Mouse (Mus musculus) macrophage (primary cell): ENCODE measurements around the gene Appbp2. TPM values are rescaled to one million over a fixed set of nuclear protein-coding genes. Genes with fewer than 3 reads are reported as not detected.
A peak's percentile ranks its signal among the peaks of the same experiment; 100 is the strongest.

Experiments used
- H3K27ac ChIP-seq: fragments of 350-480 bp; formaldehyde crosslinking; 2 replicates; pipeline ENCODE4 v1.9.0; 2021
- H3K36me3 ChIP-seq: fragments of 350-480 bp; formaldehyde crosslinking; 2 replicates; pipeline ENCODE4 v1.9.0; 2021; ENCODE audit errors: inconsistent target
- H3K4me3 ChIP-seq: fragments of 350-480 bp; formaldehyde crosslinking; 2 replicates; pipeline ENCODE4 v1.9.0; 2021; ENCODE audit errors: inconsistent target
- H3K79me2 ChIP-seq: fragments of 350-480 bp; formaldehyde crosslinking; 2 replicates; pipeline ENCODE4 v1.9.0; 2021; ENCODE audit errors: inconsistent target
- WGBS: methylation state at CpG from one replicate; pipeline ENCODE4 v1.1.7; 2026; ENCODE audit warnings: inconsistent platforms; ENCODE audit not compliant: missing documents; 5-methylcytosine and 5-hydroxymethylcytosine counted together
- polyA plus RNA-seq: library from polyadenylated mRNA; stranded (reverse); fragments of 250-400 nt; gene quantifications from 3 replicates; pipeline ENCODE4 v1.2.4, GENCODE M21; 2018; ENCODE audit warnings: inconsistent platforms
- total RNA-seq, 78 experiments: library from RNA; depleted of rRNA; stranded (reverse); fragments of 250-400 nt; gene quantifications; 1 replicate in 9 of 78; 2 replicates in 24 of 78; 3 replicates in 43 of 78; 4 replicates in 2 of 78; pipeline ENCODE4 v1.2.4; 2018; ENCODE audit warnings: inconsistent platforms in 56 of 78

Appbp2 gene
- 10 to 100 TPM; 11.5 to 34.5 (median 20.9) TPM for total RNA-seq (2018; cell fraction: chromatin; rRNA removed)
- 10 to 100 TPM; 18.8 to 27.0 (median 21.5) TPM for total RNA-seq (2018; cell fraction: cytosol; rRNA removed)
- total RNA-seq (2018; cell fraction: nucleus; rRNA removed) = 10 to 100 TPM; 15.6 to 38.1 (median 26.5) TPM
- polyA plus RNA-seq = 13.3 to 20.8 TPM (median 13.8 TPM) in 3 replicates

- WGBS = 7% methylated on average over 38 of the region's 48 CpGs
- Histone ChIP-seq H3K36me3 (peaks cover 11% of the 10 kb centered on the region; the same call in 1 of the 2 replicates), H3K27ac (peak within 1 kb of the TSS; percentile 63), H3K4me3 (peak within 1 kb of the TSS; percentile 93), H3K79me2 (peaks cover 52% of the 10 kb centered on the region)
Observed at GRCm38 (mm10) chr11:85234990-85235841, at the start of gene Appbp2. Appbp2 (minus strand) TSS chr11:85235130.

- no peaks in the 10 kb centered on the region for H3K36me3 ChIP-seq
- no peaks in the 10 kb centered on the region for H3K79me2 ChIP-seq
- WGBS = 88% methylated on average over 15 of the region's 15 CpGs
- no peak overlapping the region for H3K27ac ChIP-seq
- no peak overlapping the region for H3K4me3 ChIP-seq
Observed at GRCm38 (mm10) chr11:85281219-85281878, 46.4 kb upstream of the Appbp2 start.

GRCm38 (mm10) chr11:85278175-85278574, 43.2 kb upstream of the Appbp2 start:
- WGBS = 83% methylated on average over 1 of the region's 1 CpGs
- no peak overlapping the region for H3K4me3 ChIP-seq
- no peaks in the 10 kb centered on the region for H3K36me3 ChIP-seq
- no peak overlapping the region for H3K27ac ChIP-seq
- no peaks in the 10 kb centered on the region for H3K79me2 ChIP-seq

GRCm38 (mm10) chr11:85277609-85278008, 42.7 kb upstream of the Appbp2 start:
- Histone ChIP-seq H3K4me3 (no peak overlapping the region), H3K79me2 (no peaks in the 10 kb centered on the region), H3K27ac (no peak overlapping the region), H3K36me3 (no peaks in the 10 kb centered on the region)
- WGBS = 28% methylated on average over 5 of the region's 5 CpGs

- Histone ChIP-seq H3K4me3 (no peak overlapping the region), H3K36me3 (no peaks in the 10 kb centered on the region), H3K27ac (no peak overlapping the region), H3K79me2 (no peaks in the 10 kb centered on the region)
- 57% methylated on average over 5 of the region's 5 CpGs for WGBS
Observed at GRCm38 (mm10) chr11:85275151-85275550, 40.2 kb upstream of the Appbp2 start.

- Histone ChIP-seq H3K79me2 (no peaks in the 10 kb centered on the region), H3K36me3 (no peaks in the 10 kb centered on the region), H3K27ac (no peak overlapping the region), H3K4me3 (no peak overlapping the region)
- WGBS = 70% methylated on average over 5 of the region's 6 CpGs
Observed at GRCm38 (mm10) chr11:85273299-85273698, 38.4 kb upstream of the Appbp2 start.

GRCm38 (mm10) chr11:85270631-85271030, 35.7 kb upstream of the Appbp2 start:
- 51% methylated on average over 3 of the region's 3 CpGs for WGBS
- Histone ChIP-seq H3K79me2 (no peaks in the 10 kb centered on the region), H3K27ac (no peak overlapping the region), H3K36me3 (no peaks in the 10 kb centered on the region), H3K4me3 (no peak overlapping the region)

- H3K36me3 ChIP-seq = no peaks in the 10 kb centered on the region
- no peak overlapping the region for H3K4me3 ChIP-seq
- no peaks in the 10 kb centered on the region for H3K79me2 ChIP-seq
- WGBS = 100% methylated on average over 1 of the region's 1 CpGs
- H3K27ac ChIP-seq = no peak overlapping the region
Observed at GRCm38 (mm10) chr11:85267393-85267792, 32.5 kb upstream of the Appbp2 start.

- no peaks in the 10 kb centered on the region for H3K36me3 ChIP-seq
- 48% methylated on average over 4 of the region's 5 CpGs for WGBS
- H3K79me2 ChIP-seq = no peaks in the 10 kb centered on the region
- no peak overlapping the region for H3K4me3 ChIP-seq
- H3K27ac ChIP-seq = no peak overlapping the region
Observed at GRCm38 (mm10) chr11:85264635-85265034, 29.7 kb upstream of the Appbp2 start.

GRCm38 (mm10) chr11:85261192-85261591, 26.3 kb upstream of the Appbp2 start:
- H3K79me2 ChIP-seq = no peaks in the 10 kb centered on the region
- H3K36me3 ChIP-seq = no peaks in the 10 kb centered on the region
- H3K4me3 ChIP-seq = no peak overlapping the region
- 14% methylated on average over 7 of the region's 7 CpGs for WGBS
- no peak overlapping the region for H3K27ac ChIP-seq

- Histone ChIP-seq H3K4me3 (no peak overlapping the region), H3K27ac (no peak overlapping the region), H3K36me3 (no peaks in the 10 kb centered on the region), H3K79me2 (no peaks in the 10 kb centered on the region)
- 93% methylated on average over 11 of the region's 11 CpGs for WGBS
Observed at GRCm38 (mm10) chr11:85258966-85259365, 24.0 kb upstream of the Appbp2 start.

GRCm38 (mm10) chr11:85255471-85256027, 20.6 kb upstream of the Appbp2 start:
- WGBS = 82% methylated on average over 3 of the region's 3 CpGs
- Histone ChIP-seq H3K36me3 (no peaks in the 10 kb centered on the region), H3K79me2 (no peaks in the 10 kb centered on the region), H3K27ac (no peak overlapping the region), H3K4me3 (no peak overlapping the region)

GRCm38 (mm10) chr11:85253641-85254040, 18.7 kb upstream of the Appbp2 start:
- H3K36me3 ChIP-seq = no peaks in the 10 kb centered on the region
- H3K27ac ChIP-seq = no peak overlapping the region
- no peak overlapping the region for H3K4me3 ChIP-seq
- H3K79me2 ChIP-seq = no peaks in the 10 kb centered on the region
- WGBS = 90% methylated on average over 7 of the region's 7 CpGs

GRCm38 (mm10) chr11:85253006-85253405, 18.1 kb upstream of the Appbp2 start:
- H3K79me2 ChIP-seq = no peaks in the 10 kb centered on the region
- H3K36me3 ChIP-seq = no peaks in the 10 kb centered on the region
- WGBS = 93% methylated on average over 5 of the region's 5 CpGs
- H3K4me3 ChIP-seq = no peak overlapping the region
- no peak overlapping the region for H3K27ac ChIP-seq

- 95% methylated on average over 4 of the region's 5 CpGs for WGBS
Observed at GRCm38 (mm10) chr11:85251955-85252354, 17.0 kb upstream of the Appbp2 start.

More at GRCm38 (mm10) chr11:85251955-85252354, 17.0 kb upstream of the Appbp2 start:
- Histone ChIP-seq H3K79me2 (no peaks in the 10 kb centered on the region), H3K27ac (no peak overlapping the region), H3K36me3 (no peaks in the 10 kb centered on the region), H3K4me3 (no peak overlapping the region)
